Mouse (Mus musculus) midbrain, embryonic 12.5 days (tissue): ENCODE measurements at regions not wholly inside any gene's neighbourhood (a gene's known extent, or its start where the extent isn't known, plus 50 kb on each side); places are given as distances from the start of the nearest gene placed in this dataset. TPM values are rescaled to one million over a fixed set of nuclear protein-coding genes. Genes with fewer than 3 reads are reported as not detected.

ENCODE experiments used
- ATAC-seq: fragments of 200-750 bp; cut with Nextera tagmentation; 2 replicates; pipeline ENCODE4 v1.8.0; 2017; ENCODE audit warnings: low read depth, moderate TSS enrichment, moderate library complexity; ENCODE audit not compliant: low FRiP score
- H3K27ac ChIP-seq: fragments of 300-500 bp; sonication (generic); replicated peaks from 2 replicates; pipeline ENCODE4 v1.5.1; 2016; ENCODE audit warnings: mild to moderate bottlenecking
- H3K27me3 ChIP-seq: fragments of 300-500 bp; sonication (generic); 2 replicates; pipeline ENCODE4 v1.6.1; 2016; ENCODE audit warnings: mild to moderate bottlenecking
- H3K36me3 ChIP-seq: fragments of 300-500 bp; sonication (generic); 2 replicates; pipeline ENCODE4 v1.6.1; 2016
- H3K4me1 ChIP-seq: fragments of 300-500 bp; sonication (generic); 2 replicates; pipeline ENCODE4 v1.6.1; 2016
- H3K4me2 ChIP-seq: fragments of 300-500 bp; sonication (generic); replicated peaks from 2 replicates; pipeline ENCODE4 v1.6.1; 2016; ENCODE audit warnings: mild to moderate bottlenecking, moderate library complexity
- H3K4me3 ChIP-seq: fragments of 300-500 bp; sonication (generic); 2 replicates; pipeline ENCODE4 v1.5.1; 2016; ENCODE audit warnings: mild to moderate bottlenecking
- H3K9ac ChIP-seq: fragments of 300-500 bp; sonication (generic); replicated peaks from 2 replicates; pipeline ENCODE4 v1.6.1; 2016; ENCODE audit warnings: mild to moderate bottlenecking, moderate library complexity
- H3K9me3 ChIP-seq: fragments of 300-500 bp; sonication (generic); 2 replicates; pipeline ENCODE4 v1.6.1; 2016; ENCODE audit warnings: mild to moderate bottlenecking
- WGBS: fragments of 180-500 bp; shearing (Covaris S2); methylation state at CpG from one replicate; pipeline ENCODE4 v1.1.7; 2016; 5-methylcytosine and 5-hydroxymethylcytosine counted together
- microRNA-seq: library from miRNA; unstranded; fragments of <30 nt; microRNA quantifications from one replicate; pipeline ENCODE4, GENCODE M21; 2017

DNA sequence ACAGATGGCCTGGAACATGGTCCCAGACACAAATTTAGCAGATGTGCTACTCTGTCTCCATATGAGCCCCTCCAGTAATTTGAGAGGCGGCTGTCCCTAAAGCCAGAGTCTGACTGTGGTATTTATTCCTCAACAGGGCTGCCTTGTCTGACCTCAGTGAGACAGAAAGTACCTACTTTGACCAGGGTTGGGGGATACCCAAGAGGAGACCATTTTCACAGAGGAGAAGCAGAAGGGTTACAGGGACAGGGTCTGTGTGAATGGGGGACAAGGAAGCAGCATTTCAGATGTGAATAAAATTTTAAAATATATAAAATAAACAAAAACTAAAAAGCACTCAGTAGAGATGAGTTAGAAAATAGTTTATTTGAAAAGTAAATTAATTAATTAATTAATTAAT lies 339.8 kb upstream of the Cdh18 start:
- Histone ChIP-seq H3K27ac (no peak overlapping the region), H3K4me3 (no peak overlapping the region), H3K9ac (no peak overlapping the region), H3K4me2 (no peak overlapping the region), H3K27me3 (no peaks in the 10 kb centered on the region), H3K36me3 (no peaks in the 10 kb centered on the region), H3K9me3 (no peaks in the 10 kb centered on the region), H3K4me1 (no peaks in the 10 kb centered on the region)
- 100% methylated on average over 1 of the region's 1 CpGs for WGBS
- no peak for ATAC-seq

DNA sequence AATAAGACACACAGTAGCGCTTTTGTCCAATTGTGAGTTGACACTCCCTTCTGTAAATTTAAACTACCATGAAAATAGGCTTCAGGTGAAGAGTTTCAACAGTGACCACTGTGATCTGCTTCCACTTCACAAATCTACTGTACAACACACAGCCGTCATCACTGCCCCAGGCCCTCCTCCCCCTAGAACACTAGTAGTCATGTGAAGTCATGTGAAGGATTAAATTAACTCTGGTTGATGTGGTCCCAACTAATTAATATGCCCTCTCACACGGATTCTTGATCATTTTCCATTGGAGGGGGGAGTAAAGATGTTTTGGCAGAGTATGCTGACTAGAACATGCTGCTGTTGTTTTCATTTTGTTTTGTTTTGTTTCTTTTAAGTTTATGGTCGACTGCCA lies 316.2 kb upstream of the Cdh18 start:
- Histone ChIP-seq H3K4me2 (no peak overlapping the region), H3K27ac (no peak overlapping the region), H3K4me3 (no peak overlapping the region), H3K9ac (no peak overlapping the region), H3K27me3 (no peaks in the 10 kb centered on the region), H3K4me1 (no peaks in the 10 kb centered on the region), H3K36me3 (no peaks in the 10 kb centered on the region), H3K9me3 (no peaks in the 10 kb centered on the region)
- no peak for ATAC-seq
- WGBS, result 74% methylated on average over 4 of the region's 4 CpGs

DNA sequence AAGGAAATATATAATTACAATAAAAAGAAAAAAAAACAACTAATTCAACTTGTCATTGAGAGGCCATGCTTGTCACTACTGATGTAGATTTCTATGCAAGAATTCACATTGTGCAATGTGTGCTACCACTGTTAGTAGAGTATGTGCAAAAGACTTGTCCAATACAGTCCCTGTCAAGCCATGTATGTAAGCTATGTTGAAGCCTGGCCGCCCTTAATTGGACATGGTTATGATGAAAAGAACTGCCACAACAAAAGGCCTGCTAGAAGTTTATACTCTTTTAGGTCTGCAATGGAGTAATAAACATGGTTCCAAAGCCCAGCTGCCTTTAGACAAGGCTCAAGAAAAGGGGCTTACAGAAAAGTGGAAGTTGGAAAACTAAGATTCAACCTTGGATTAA lies 267.9 kb upstream of the Cdh18 start:
- H3K4me2 ChIP-seq, result no peak overlapping the region
- no peak overlapping the region for H3K9ac ChIP-seq
- no peaks in the 10 kb centered on the region for H3K9me3 ChIP-seq
- H3K4me1 ChIP-seq, result no peaks in the 10 kb centered on the region
- WGBS, result 66% methylated on average over 1 of the region's 1 CpGs
- no peak overlapping the region for H3K27ac ChIP-seq
- H3K4me3 ChIP-seq, result no peak overlapping the region
- ATAC-seq, result peak; percentile 69; the same call in 1 of the 2 replicates
- H3K36me3 ChIP-seq, result no peaks in the 10 kb centered on the region
- no peaks in the 10 kb centered on the region for H3K27me3 ChIP-seq

DNA sequence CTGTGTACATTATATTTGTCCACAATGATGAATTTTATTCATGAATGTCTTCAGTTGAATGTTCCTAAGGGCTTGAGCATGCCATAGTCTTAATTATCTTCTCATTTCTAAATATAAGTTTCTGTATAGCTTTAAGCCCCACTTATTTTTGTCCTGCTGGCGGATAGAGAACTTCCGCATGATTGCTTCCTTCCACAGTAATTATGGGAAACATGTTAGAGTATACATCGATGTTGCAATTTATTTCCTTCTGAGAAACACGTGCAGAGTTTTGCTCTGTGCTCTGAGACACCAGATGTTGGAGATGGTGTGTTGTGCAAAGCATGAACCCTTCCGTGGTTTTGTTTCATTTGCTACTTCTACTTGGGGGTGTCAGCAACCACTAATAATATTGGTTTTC lies 237.8 kb upstream of the Cdh18 start:
- Histone ChIP-seq H3K27me3 (no peaks in the 10 kb centered on the region), H3K36me3 (no peaks in the 10 kb centered on the region), H3K4me1 (no peaks in the 10 kb centered on the region), H3K9me3 (no peaks in the 10 kb centered on the region), H3K4me2 (no peak overlapping the region), H3K9ac (no peak overlapping the region), H3K4me3 (no peak overlapping the region), H3K27ac (no peak overlapping the region)
- 85% methylated on average over 5 of the region's 5 CpGs for WGBS
- no peak for ATAC-seq

DNA sequence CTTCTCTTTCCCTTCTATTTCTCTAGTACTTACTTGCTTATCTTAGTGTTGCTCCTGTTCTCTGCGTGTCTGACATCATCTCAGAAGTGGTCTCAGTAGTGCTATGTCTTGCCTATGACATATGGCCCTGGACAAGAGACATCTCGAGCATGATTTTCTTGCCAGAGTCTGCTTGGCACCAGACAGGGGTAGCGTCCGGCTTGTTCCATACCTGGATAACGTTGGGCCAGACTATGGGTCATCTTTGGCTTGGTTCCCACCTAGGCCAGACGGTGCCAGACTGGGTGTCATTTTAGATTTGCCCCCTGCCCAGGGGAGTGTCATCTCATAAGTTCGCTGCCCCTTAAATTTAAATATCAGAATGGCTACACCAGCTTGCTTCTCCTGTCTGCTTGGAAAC lies 229.8 kb upstream of the Cdh18 start:
- H3K36me3 ChIP-seq, result no peaks in the 10 kb centered on the region
- H3K4me1 ChIP-seq, result no peaks in the 10 kb centered on the region
- no peak overlapping the region for H3K4me2 ChIP-seq
- ATAC-seq, result no peak
- no peak overlapping the region for H3K4me3 ChIP-seq
- 94% methylated on average over 7 of the region's 7 CpGs for WGBS
- no peaks in the 10 kb centered on the region for H3K27me3 ChIP-seq
- no peak overlapping the region for H3K9ac ChIP-seq
- H3K27ac ChIP-seq, result no peak overlapping the region
- no peaks in the 10 kb centered on the region for H3K9me3 ChIP-seq

DNA sequence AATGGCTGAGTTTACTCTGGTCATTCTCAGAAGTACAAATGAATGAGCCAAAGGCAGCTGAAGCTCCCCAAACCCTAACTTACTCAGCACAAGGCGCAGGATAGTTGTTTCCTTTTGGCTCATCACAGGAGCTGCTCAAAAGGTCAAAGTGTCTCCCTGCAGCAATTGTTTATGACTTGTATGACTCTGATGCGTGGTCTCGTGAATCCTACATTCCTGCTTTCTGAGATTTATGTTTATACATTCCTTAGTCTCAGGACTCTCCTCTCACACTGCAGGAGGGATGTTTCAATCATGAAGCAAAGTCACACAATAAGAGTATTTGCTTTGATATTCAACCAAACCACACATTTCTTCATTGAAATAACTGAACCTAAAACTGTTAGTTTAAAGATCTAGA lies 209.9 kb upstream of the Cdh18 start:
- Histone ChIP-seq H3K4me1 (no peaks in the 10 kb centered on the region), H3K9ac (no peak overlapping the region), H3K4me3 (no peak overlapping the region), H3K36me3 (no peaks in the 10 kb centered on the region), H3K27me3 (no peaks in the 10 kb centered on the region), H3K9me3 (no peaks in the 10 kb centered on the region), H3K27ac (no peak overlapping the region), H3K4me2 (no peak overlapping the region)
- WGBS, result 62% methylated on average over 3 of the region's 3 CpGs
- no peak for ATAC-seq

DNA sequence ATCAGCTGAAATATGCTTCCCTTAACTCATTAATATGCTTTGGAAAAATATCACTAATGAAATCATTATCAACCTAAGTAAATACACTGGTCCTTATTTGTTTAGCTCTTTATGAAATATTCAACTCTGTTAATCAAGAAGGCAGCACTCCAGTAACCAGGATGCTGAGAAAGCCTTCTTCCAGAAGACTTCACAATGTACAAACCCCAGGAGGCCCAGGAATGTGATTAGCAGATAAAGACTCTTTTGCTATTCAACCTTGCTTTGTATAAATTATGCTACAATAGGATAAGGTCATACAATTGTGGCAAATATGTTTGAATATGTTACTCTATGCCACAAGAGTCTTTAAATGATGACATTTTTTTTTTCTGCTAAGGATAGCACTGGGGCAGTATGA lies 204.5 kb upstream of the Cdh18 start:
- Histone ChIP-seq H3K4me2 (no peak overlapping the region), H3K9ac (no peak overlapping the region), H3K4me3 (no peak overlapping the region), H3K27me3 (no peaks in the 10 kb centered on the region), H3K36me3 (no peaks in the 10 kb centered on the region), H3K9me3 (no peaks in the 10 kb centered on the region), H3K27ac (no peak overlapping the region), H3K4me1 (no peaks in the 10 kb centered on the region)
- ATAC-seq, result no peak

DNA sequence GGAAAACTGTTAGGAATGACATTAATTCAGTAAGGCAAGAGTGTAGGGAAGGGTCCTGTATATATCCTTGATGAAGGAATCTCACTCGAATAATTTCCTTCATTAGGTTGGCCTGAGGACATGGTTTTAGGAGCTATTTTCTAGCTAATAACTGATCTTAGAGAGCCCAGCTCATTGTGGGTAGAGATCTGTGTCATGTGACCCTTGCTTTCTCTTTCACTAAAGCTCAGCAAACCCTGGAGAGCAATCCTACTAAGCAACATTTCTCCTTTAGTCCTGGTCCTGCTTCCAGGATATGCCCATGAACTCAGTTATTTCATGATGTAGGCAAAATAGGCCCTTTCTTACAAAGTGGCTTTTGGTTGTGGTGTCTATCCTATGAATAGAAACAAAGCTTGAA lies 197.3 kb upstream of the Cdh18 start:
- 91% methylated on average over 1 of the region's 1 CpGs for WGBS
- no peak for ATAC-seq

More for the DNA sequence above, 197.3 kb upstream of the Cdh18 start:
- no peak overlapping the region for H3K4me2 ChIP-seq
- H3K9ac ChIP-seq, result no peak overlapping the region
- H3K9me3 ChIP-seq, result no peaks in the 10 kb centered on the region
- no peak overlapping the region for H3K27ac ChIP-seq
- H3K27me3 ChIP-seq, result no peaks in the 10 kb centered on the region
- no peaks in the 10 kb centered on the region for H3K4me1 ChIP-seq
- H3K36me3 ChIP-seq, result no peaks in the 10 kb centered on the region
- H3K4me3 ChIP-seq, result no peak overlapping the region

Small RNA genes in the stretch of these regions (microRNA-seq; reads per million reads assigned to microRNA genes)
- gene Gm27525, result not detected
